17 mouse cellular contexts compared by ENCODE assay signal in the genomic region with DNA sequence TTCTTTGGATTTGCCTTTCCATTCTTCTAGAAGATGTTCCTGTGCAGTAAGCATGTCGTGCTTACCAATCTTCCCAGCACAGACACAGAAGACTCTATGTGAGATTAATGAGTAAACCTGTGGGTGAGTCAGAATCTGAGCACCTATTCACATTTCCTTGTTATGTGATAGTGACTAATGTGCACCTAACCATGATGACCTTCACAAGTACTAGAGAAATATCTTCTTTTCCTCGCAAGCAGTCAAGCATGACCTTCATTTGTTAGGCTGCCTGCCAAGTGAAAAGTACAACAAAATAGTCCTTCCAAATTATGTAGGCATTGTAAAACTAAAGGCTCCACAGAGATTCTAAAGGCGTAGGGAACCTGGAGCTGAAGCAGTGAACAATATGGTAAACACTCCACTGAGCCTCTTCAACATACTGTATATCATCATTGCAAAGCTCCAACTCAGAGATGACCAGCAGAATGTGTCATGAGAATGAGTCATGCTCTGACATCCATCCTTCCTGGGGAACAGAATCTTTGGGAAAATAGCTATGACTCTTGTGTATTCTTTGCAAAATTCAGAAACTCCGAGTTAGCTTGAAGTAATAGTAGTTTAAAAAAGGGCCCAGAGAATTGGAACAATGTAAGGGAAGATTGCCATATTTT.
DNase-seq lines count a peak whose midpoint lies in the region; ATAC-seq lines count a peak whose summit lies in the region.
"Had no signal": no experiment of that assay in that cellular context is flagged by ENCODE, and none has a peak within 500 bp of the region (broad histone marks: within the 10 kb centered on the region; RNA-seq: fewer than 3 reads in every experiment).

No protein-coding gene starts in this region.

- DNase-seq in kidney, adult 8-10 months = peak; percentile 0 to 2
- no peak for DNase-seq in kidney, adult 11 months
- DNase-seq in NIH3T3 (ENCODE audit: low read depth) = peak; percentile 53
- DNase-seq in brain, adult 2 months (ENCODE audit: low read depth, low spot score) = peak; percentile 21
- peak; percentile 24 for DNase-seq in kidney, postnatal 14 days
- no peak for DNase-seq in heart, postnatal 4 days
- no peak for DNase-seq in heart, postnatal 36 days
- DNase-seq: gastrocnemius, postnatal 25 days; layer of hippocampus, postnatal 36 days; liver; lung, adult 2 months; lung, postnatal 4 days; retina, postnatal 1 day; right cerebral cortex, postnatal 4 days; thymus, postnatal 36 days had no signal

- intact Hi-C loops in heart, postnatal 36 days (cut with DNase I) = no loop called here

- ATAC-seq in cerebellum, adult (ENCODE audit: insufficient number of reproducible peaks, low FRiP score, low TSS enrichment) = no peak
- ATAC-seq: hindbrain, postnatal 0 days had no signal

Comparison
In these comparisons a context has a peak if more than half of its experiments do, and no peak if none do; other contexts are left out.
1. DNase-seq: peak in kidney, adult 8-10 months (2 of 2), NIH3T3 (single experiment), brain, adult 2 months (single experiment) and kidney, postnatal 14 days (single experiment); none in kidney, adult 11 months (single experiment), heart, postnatal 4 days (single experiment) and heart, postnatal 36 days (0 of 2).